Mouse (Mus musculus) lung, postnatal 0 days (tissue): Measurements from ENCODE around the gene Poglut1.

Source experiments
- CTCF ChIP-seq: IDR thresholded peaks from 2 replicates; pipeline ENCODE4 v1.5.1; 2016; ENCODE audit warnings: antibody characterized with exemption, mild to moderate bottlenecking
- EP300 ChIP-seq: IDR thresholded peaks from 2 replicates; pipeline ENCODE4 v1.6.1; 2016; ENCODE audit warnings: antibody characterized with exemption, mild to moderate bottlenecking, control low read depth

DNA sequence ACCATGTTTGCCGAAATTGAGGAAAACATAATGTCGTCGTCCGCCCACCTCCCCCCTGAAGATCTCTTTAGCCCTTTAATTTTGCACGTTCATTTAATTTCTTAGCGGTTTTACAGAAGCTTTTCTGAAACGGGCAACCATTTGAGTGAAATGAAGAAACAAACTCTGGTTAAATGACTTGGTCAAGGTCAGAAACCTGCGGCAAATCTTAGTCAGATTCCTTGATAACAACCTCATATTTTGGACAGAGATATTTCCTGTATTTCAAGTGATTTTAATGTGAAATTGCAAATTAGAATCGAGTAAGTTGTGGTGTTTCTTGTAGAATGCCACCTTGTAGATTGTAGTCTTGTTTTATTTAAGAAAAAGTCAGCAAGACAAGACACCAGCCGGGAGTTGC lies 13.5 kb upstream of the Poglut1 start:
- TF ChIP-seq CTCF (no peak), EP300 (no peak)
